In genomic region chr19:5036577-5036976, GRCm38 (mm10) we compare ENCODE assay signal across 1 mouse cellular context.
TF ChIP-seq lines count a peak whose summit lies in the region.

No protein-coding gene starts in this region.

TF ChIP-seq in MEL, 35 proteins besides CTCF, POLR2A, EP300 and RAD21:
- TF ChIP-seq MAZ (IDR thresholded peaks at IDR 0.05; ENCODE audit: low read depth, low read length), result no peak
- TF ChIP-seq ZKSCAN1 (IDR thresholded peaks at IDR 0.05; ENCODE audit: low read depth, low read length), result no peak
- TF ChIP-seq ETS1 (IDR thresholded peaks at IDR 0.05; ENCODE audit: low read depth, low read length), result peak; percentile 41; the same call in 1 of the 2 replicates
- TF ChIP-seq RCOR1 (IDR thresholded peaks at IDR 0.05; ENCODE audit: low read depth, low read length), result peak; percentile 73
- 0 out of 2 replicates have a peak, but pooled peaks have one; percentile 26 for TF ChIP-seq SIN3A (IDR thresholded peaks at IDR 0.05; ENCODE audit: low read length)
- TF ChIP-seq GATA1 (IDR thresholded peaks at IDR 0.05; ENCODE audit: low read depth, low read length), result peak; percentile 30; the same call in 1 of the 2 replicates
- TF ChIP-seq GABPA (IDR thresholded peaks at IDR 0.05; ENCODE audit: low read depth, low read length), result no peak
